Mouse (Mus musculus) testis, adult 2 months (tissue): Measurements from ENCODE around the gene Lonp2.

Experiments
- CTCF ChIP-seq: fragments of 200-500 bp; IDR thresholded peaks from 2 replicates; pipeline ENCODE4 v1.5.1; 2012; ENCODE audit warnings: low read depth, mild to moderate bottlenecking, inconsistent platforms, low read length, moderate library complexity; ENCODE audit not compliant: control insufficient read depth, insufficient read depth, insufficient replicate concordance
- POLR2A ChIP-seq: fragments of 200-500 bp; IDR thresholded peaks from 2 replicates; pipeline ENCODE4 v1.6.1; 2012; ENCODE audit warnings: low read depth, mild to moderate bottlenecking, inconsistent platforms, low read length, moderate library complexity; ENCODE audit not compliant: control insufficient read depth

GRCm38 (mm10) chr8:86718332-86718994 lies 94.6 kb downstream of the Lonp2 start:
- no peak for TF ChIP-seq POLR2A
- no peak for TF ChIP-seq CTCF
